Mouse (Mus musculus) lung, postnatal 36 days (tissue): ENCODE measurements around the gene Polm.
A peak's percentile ranks its signal among the peaks of the same experiment; 100 is the strongest.
"Not testable (repeated sequence)": the region's sequence is repeated elsewhere in the genome, so short reads cannot be mapped to it uniquely, and the experiment has no call there.

Experiments
- DNase-seq: peaks from one replicate; pipeline ENCODE4 v3.0.0; 2022; ENCODE audit warnings: mixed read lengths

Polm gene

GRCm38 (mm10) chr11:5852314-5852713 lies 14.5 kb upstream of the Polm start:
- DNase-seq, result no peak

GRCm38 (mm10) chr11:5851021-5851736 lies 13.4 kb upstream of the Polm start:
- DNase-seq, result no peak

- no peak for DNase-seq
Measured at GRCm38 (mm10) chr11:5850452-5850851, 12.6 kb upstream of the Polm start.

- DNase-seq, result no peak
Measured at GRCm38 (mm10) chr11:5849316-5849715, 11.5 kb upstream of the Polm start.

- peak; percentile 43 for DNase-seq
Measured at GRCm38 (mm10) chr11:5848741-5849140, 10.9 kb upstream of the Polm start.

- peak; percentile 67 for DNase-seq
Measured at GRCm38 (mm10) chr11:5846639-5847345, 9.0 kb upstream of the Polm start.

GRCm38 (mm10) chr11:5843131-5843530 lies 5.3 kb upstream of the Polm start:
- no peak for DNase-seq

- DNase-seq, result no peak
Measured at GRCm38 (mm10) chr11:5841751-5842150, 3.9 kb upstream of the Polm start.

- DNase-seq, result no peak
Measured at GRCm38 (mm10) chr11:5840346-5840745, 2.5 kb upstream of the Polm start.

- peak; percentile 14 for DNase-seq
Measured at GRCm38 (mm10) chr11:5836126-5836525, 1.7 kb downstream of the Polm start.

GRCm38 (mm10) chr11:5835057-5835456 lies 2.8 kb downstream of the Polm start:
- DNase-seq, result no peak

- no peak for DNase-seq
Measured at GRCm38 (mm10) chr11:5834506-5834905, 3.3 kb downstream of the Polm start.

GRCm38 (mm10) chr11:5829327-5829726 lies 8.5 kb downstream of the Polm start:
- DNase-seq, result no peak

GRCm38 (mm10) chr11:5828509-5829191 lies 9.2 kb downstream of the Polm start:
- no peak for DNase-seq

- DNase-seq, result no peak
Measured at GRCm38 (mm10) chr11:5827931-5828330, 9.9 kb downstream of the Polm start.

GRCm38 (mm10) chr11:5825432-5825831 lies 12.4 kb downstream of the Polm start:
- no peak for DNase-seq

- no peak for DNase-seq
Measured at GRCm38 (mm10) chr11:5819223-5819622, 18.6 kb downstream of the Polm start.

GRCm38 (mm10) chr11:5813381-5813780 lies 24.4 kb downstream of the Polm start:
- DNase-seq, result no peak

- not testable (repeated sequence) for DNase-seq
Measured at GRCm38 (mm10) chr11:5809487-5809886, 28.3 kb downstream of the Polm start.

GRCm38 (mm10) chr11:5807956-5808355 lies 29.9 kb downstream of the Polm start:
- DNase-seq, result no peak

GRCm38 (mm10) chr11:5805711-5806110 lies 32.1 kb downstream of the Polm start:
- no peak for DNase-seq

GRCm38 (mm10) chr11:5804174-5804573 lies 33.6 kb downstream of the Polm start:
- DNase-seq, result no peak

- no peak for DNase-seq
Measured at GRCm38 (mm10) chr11:5803551-5803981, 34.2 kb downstream of the Polm start, which contains the start of gene Pgam2. Pgam2 (minus strand) TSS chr11:5803733.
